Mouse (Mus musculus): ENCODE measurements around the gene Cdc42se2. TPM values are rescaled to one million over a fixed set of nuclear protein-coding genes. Genes with fewer than 3 reads are reported as not detected.

Cdc42se2 gene
- polyA plus RNA-seq, 1 experiment = 118 TPM

DNA sequence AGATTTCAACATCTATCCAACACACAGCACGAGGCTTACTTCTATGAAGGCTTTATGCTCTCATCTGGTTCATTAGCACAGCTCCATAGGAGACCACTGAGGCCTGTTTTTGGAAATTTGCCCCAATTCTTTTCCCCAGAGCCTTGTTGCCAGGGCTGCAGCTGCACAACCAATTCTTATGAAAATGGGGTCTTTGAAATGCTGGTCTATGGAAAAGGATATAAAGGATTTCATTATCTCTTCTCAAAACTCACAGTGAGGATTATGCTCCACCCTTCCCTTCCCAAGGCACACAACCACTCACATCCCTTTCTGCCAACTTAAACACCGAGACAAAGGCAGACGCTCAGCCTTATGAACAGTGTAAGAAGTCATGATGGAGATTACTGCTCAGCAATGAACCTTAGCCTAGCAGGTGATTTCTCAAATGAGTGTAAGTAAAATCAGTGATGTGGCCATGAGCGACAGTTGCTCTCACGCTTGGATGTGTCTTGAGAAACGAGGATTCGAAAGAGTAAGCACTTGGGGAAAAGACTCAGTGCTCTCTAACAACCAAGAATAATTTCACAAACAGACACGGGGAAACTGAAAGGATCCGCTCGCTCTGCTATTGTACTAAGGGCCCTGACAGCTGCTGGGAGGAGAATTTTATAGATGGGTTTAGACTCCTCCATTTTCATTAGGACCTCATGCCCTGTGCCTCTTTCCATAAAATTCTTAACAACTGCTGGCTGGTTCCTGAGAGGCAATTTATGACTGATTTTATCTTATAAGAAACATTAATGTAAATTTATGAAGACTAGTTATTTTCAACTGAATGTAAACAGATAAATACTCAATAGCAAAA, 33.0 kb downstream of the Cdc42se2 start:
- TF ChIP-seq CTCF (IDR thresholded peaks at IDR 0.05; ENCODE audit: borderline replicate concordance, extremely low read depth, insufficient read depth, insufficient read length) = no peak
- TF ChIP-seq POLR2A (IDR thresholded peaks at IDR 0.05; ENCODE audit: borderline replicate concordance, extremely low read depth, insufficient read depth, insufficient read length, poor library complexity, severe bottlenecking) = no peak
- DNase-seq (ENCODE audit: low read depth) = peak; percentile 97

DNA sequence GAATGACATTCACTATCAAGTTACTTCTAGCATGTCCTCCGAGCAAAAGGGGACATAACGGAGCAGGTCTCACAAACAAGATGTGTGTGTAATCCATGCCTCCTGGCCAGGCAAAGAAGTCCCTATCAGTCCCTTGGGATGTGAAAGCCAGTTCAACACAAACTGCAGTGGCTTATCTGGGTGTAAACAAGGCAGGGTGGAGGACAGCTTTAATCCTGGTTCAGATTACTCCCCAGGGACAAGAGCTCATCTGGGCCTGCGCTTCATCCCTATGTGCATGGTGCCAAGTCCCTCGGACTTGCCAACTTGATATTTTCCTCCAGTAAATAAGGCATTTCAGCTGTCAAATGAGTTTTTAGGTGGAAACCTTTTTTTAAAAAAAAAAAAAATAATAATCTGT, 36.0 kb downstream of the Cdc42se2 start:
- peak; percentile 60 for DNase-seq (ENCODE audit: low read depth)
- TF ChIP-seq POLR2A (IDR thresholded peaks at IDR 0.05; ENCODE audit: borderline replicate concordance, extremely low read depth, insufficient read depth, insufficient read length, poor library complexity, severe bottlenecking) (no peak), CTCF (IDR thresholded peaks at IDR 0.05; ENCODE audit: borderline replicate concordance, extremely low read depth, insufficient read depth, insufficient read length) (no peak)

- DNase-seq (ENCODE audit: low read depth) = no peak
- TF ChIP-seq POLR2A (IDR thresholded peaks at IDR 0.05; ENCODE audit: borderline replicate concordance, extremely low read depth, insufficient read depth, insufficient read length, poor library complexity, severe bottlenecking) (no peak), CTCF (IDR thresholded peaks at IDR 0.05; ENCODE audit: borderline replicate concordance, extremely low read depth, insufficient read depth, insufficient read length) (no peak)
These were observed 38.6 kb downstream of the Cdc42se2 start for GRCm38 (mm10) chr11:54748891-54749290.

DNA sequence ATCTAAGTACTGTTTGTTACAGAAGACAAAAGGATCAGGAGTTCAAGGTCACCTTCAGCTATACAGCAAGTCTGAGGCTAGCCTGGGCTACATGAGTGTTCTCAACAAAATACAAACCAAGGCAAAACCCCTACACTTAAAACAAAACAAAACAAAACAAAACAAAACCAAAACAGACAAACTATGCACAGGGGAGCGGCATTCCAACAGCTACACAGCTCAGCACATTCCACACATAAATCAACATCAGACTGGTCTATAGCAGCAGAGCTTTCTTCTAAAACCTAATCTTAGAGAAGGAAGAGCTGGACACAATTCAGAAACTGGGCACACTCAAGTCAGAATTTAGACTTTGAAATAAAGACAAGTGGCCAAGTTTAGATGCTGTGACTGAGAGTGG, 43.2 kb downstream of the Cdc42se2 start:
- TF ChIP-seq POLR2A (IDR thresholded peaks at IDR 0.05; ENCODE audit: borderline replicate concordance, extremely low read depth, insufficient read depth, insufficient read length, poor library complexity, severe bottlenecking) = no peak
- no peak for TF ChIP-seq CTCF (IDR thresholded peaks at IDR 0.05; ENCODE audit: borderline replicate concordance, extremely low read depth, insufficient read depth, insufficient read length)
- no peak for DNase-seq (ENCODE audit: low read depth)

- no peak for TF ChIP-seq CTCF (IDR thresholded peaks at IDR 0.05; ENCODE audit: borderline replicate concordance, extremely low read depth, insufficient read depth, insufficient read length)
- no peak for TF ChIP-seq POLR2A (IDR thresholded peaks at IDR 0.05; ENCODE audit: borderline replicate concordance, extremely low read depth, insufficient read depth, insufficient read length, poor library complexity, severe bottlenecking)
- DNase-seq (ENCODE audit: low read depth) = no peak
These were observed 46.1 kb downstream of the Cdc42se2 start for GRCm38 (mm10) chr11:54741330-54741729.

DNA sequence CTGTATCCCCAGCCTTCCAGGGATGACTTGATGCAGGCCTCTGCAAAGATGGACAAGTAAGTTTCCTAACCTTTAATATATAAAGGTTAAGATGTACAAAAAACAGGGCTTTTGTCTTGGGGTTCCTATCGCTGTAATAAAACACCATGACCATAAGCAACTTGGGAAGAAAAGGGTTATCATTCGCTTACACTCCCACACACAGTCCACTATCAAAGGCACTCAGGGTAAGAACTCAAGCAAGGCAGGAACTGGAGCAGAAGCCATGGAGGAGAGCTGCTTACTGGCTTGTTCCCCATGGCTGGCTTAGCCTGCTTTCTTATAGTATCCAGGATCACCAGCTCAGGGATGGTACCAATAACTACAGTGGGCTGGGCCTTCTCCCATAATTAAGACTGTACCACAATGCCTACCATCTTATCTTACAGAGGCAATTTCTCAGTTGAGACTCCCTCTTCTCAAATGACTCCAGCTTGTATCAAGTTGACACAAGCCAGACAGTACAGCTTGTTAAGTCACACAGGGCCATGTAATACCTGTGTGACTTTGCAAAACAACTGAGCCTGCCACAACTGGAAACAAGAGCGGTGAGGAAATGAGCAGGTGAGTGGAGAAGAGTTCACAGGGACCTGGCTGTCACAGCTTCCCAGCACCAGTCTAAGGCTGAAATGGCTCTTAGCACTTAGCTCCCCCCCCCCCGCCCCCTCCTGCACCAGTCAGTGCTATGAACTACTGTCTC, 48.3 kb downstream of the Cdc42se2 start:
- no peak for DNase-seq (ENCODE audit: low read depth)
- TF ChIP-seq POLR2A (IDR thresholded peaks at IDR 0.05; ENCODE audit: borderline replicate concordance, extremely low read depth, insufficient read depth, insufficient read length, poor library complexity, severe bottlenecking) = no peak
- TF ChIP-seq CTCF (IDR thresholded peaks at IDR 0.05; ENCODE audit: borderline replicate concordance, extremely low read depth, insufficient read depth, insufficient read length) = no peak

DNA sequence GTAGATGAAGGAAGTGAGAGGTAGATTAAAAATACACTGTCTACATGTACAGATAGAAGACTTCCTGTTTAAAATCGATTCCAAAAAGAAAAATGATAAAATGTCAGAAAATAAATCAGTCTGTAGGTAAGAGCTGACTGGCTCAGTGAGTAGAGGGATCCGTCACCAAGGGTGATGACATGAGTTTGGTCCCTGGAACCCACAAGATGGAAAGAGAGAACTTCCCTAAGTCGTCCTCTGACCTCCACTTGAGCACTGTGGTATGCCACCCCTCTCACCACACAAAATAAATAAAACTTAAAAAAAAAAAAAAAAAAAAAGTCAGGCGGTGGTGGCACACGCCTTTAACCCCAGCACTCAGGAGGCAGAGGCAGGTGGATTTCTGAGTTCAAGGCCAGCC, 50.6 kb downstream of the Cdc42se2 start:
- DNase-seq (ENCODE audit: low read depth) = no peak
- TF ChIP-seq POLR2A (IDR thresholded peaks at IDR 0.05; ENCODE audit: borderline replicate concordance, extremely low read depth, insufficient read depth, insufficient read length, poor library complexity, severe bottlenecking) = no peak
- TF ChIP-seq CTCF (IDR thresholded peaks at IDR 0.05; ENCODE audit: borderline replicate concordance, extremely low read depth, insufficient read depth, insufficient read length) = no peak

GRCm38 (mm10) chr11:54735114-54735513, 52.4 kb downstream of the Cdc42se2 start:
- TF ChIP-seq CTCF (IDR thresholded peaks at IDR 0.05; ENCODE audit: borderline replicate concordance, extremely low read depth, insufficient read depth, insufficient read length) = no peak
- TF ChIP-seq POLR2A (IDR thresholded peaks at IDR 0.05; ENCODE audit: borderline replicate concordance, extremely low read depth, insufficient read depth, insufficient read length, poor library complexity, severe bottlenecking) = no peak
- DNase-seq (ENCODE audit: low read depth) = no peak

GRCm38 (mm10) chr11:54733546-54733945, 53.9 kb downstream of the Cdc42se2 start:
- no peak for DNase-seq (ENCODE audit: low read depth)
- TF ChIP-seq CTCF (IDR thresholded peaks at IDR 0.05; ENCODE audit: borderline replicate concordance, extremely low read depth, insufficient read depth, insufficient read length) = no peak
- no peak for TF ChIP-seq POLR2A (IDR thresholded peaks at IDR 0.05; ENCODE audit: borderline replicate concordance, extremely low read depth, insufficient read depth, insufficient read length, poor library complexity, severe bottlenecking)

DNA sequence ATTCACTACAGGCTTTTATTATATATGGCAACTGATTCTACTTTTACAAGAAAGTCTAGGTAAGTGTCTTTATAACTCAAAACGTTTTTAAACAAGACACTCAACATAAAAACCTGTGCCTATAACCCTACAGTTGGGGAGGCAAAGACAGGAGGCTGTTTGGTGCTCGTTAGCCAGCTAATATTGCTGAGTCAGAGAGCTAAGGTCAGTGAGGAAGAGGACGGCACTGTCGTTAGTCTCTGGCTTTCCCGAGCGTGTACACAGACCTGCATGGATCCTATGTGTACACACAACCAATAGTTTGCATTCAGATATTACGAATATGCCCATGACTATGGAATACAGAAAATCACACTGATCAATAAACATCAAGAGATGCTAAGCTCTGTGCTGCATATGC, 56.1 kb downstream of the Cdc42se2 start:
- no peak for DNase-seq (ENCODE audit: low read depth)
- no peak for TF ChIP-seq POLR2A (IDR thresholded peaks at IDR 0.05; ENCODE audit: borderline replicate concordance, extremely low read depth, insufficient read depth, insufficient read length, poor library complexity, severe bottlenecking)
- TF ChIP-seq CTCF (IDR thresholded peaks at IDR 0.05; ENCODE audit: borderline replicate concordance, extremely low read depth, insufficient read depth, insufficient read length) = no peak

- no peak for TF ChIP-seq CTCF (IDR thresholded peaks at IDR 0.05; ENCODE audit: borderline replicate concordance, extremely low read depth, insufficient read depth, insufficient read length)
- no peak for TF ChIP-seq POLR2A (IDR thresholded peaks at IDR 0.05; ENCODE audit: borderline replicate concordance, extremely low read depth, insufficient read depth, insufficient read length, poor library complexity, severe bottlenecking)
- no peak for DNase-seq (ENCODE audit: low read depth)
These were observed 56.5 kb downstream of the Cdc42se2 start for GRCm38 (mm10) chr11:54730931-54731330.

Measured in brain, embryonic 14.5 days (tissue).